Mouse (Mus musculus) CH12.LX (cell line): ENCODE measurements around the gene Trpm3. TPM values are rescaled to one million over a fixed set of nuclear protein-coding genes. Genes with fewer than 3 reads are reported as not detected.

ENCODE experiments used
- DNase-seq: peaks from one replicate; pipeline ENCODE4 v3.0.0-alpha.2; 2013; ENCODE audit errors: extremely low read depth
- H3K27ac ChIP-seq: 2 replicates; pipeline ENCODE4 v1.5.1; 2012; ENCODE audit warnings: low read depth, mild to moderate bottlenecking, control low read depth, moderate library complexity; ENCODE audit not compliant: insufficient read depth
- H3K27me3 ChIP-seq: replicated peaks from 2 replicates; pipeline ENCODE3; 2012; ENCODE audit warnings: inconsistent platforms
- H3K36me3 ChIP-seq, 2 experiments: replicated peaks in 1 of 2; 2 replicates each; pipeline versions ENCODE3 to v1.6.1; 2012; ENCODE audit warnings: inconsistent platforms in 1 of 2, low read length in 1 of 2, mild to moderate bottlenecking in 1 of 2, mixed read lengths in 1 of 2, moderate library complexity in 1 of 2; ENCODE audit not compliant: control insufficient read depth in 1 of 2, insufficient read depth in 1 of 2
- H3K4me1 ChIP-seq, 2 experiments: 2 replicates each; pipeline ENCODE4 v1.6.1; 2012; ENCODE audit warnings: inconsistent platforms in 1 of 2, moderate library complexity in 1 of 2; ENCODE audit not compliant: insufficient read depth in 2 of 2, control insufficient read depth in 1 of 2
- H3K4me2 ChIP-seq: 2 replicates; pipeline ENCODE4 v1.6.1; 2012; ENCODE audit warnings: low read depth, mild to moderate bottlenecking, control low read depth; ENCODE audit not compliant: poor library complexity, insufficient read depth, severe bottlenecking
- H3K4me3 ChIP-seq, 3 experiments: fragments of 150-350 bp in 1 of 3; sonication (generic) in 1 of 3; replicated peaks in 1 of 3; 2 replicates each; pipeline versions ENCODE3 to v1.5.1; 2011 to 2012; ENCODE audit warnings: low read depth in 2 of 3, low read length in 2 of 3, mild to moderate bottlenecking in 2 of 3, moderate library complexity in 2 of 3, control low read depth in 1 of 3, improper control_type of control experiment in 1 of 3, inconsistent platforms in 1 of 3, mixed read lengths in 1 of 3; ENCODE audit not compliant: poor library complexity in 1 of 3
- H3K79me2 ChIP-seq: replicated peaks from 2 replicates; pipeline ENCODE4 v1.6.1; 2012; ENCODE audit warnings: mild to moderate bottlenecking, moderate library complexity; ENCODE audit not compliant: control insufficient read depth, poor library complexity, insufficient read depth, severe bottlenecking; ENCODE audit errors: extremely low read depth
- H3K9ac ChIP-seq: 2 replicates; pipeline ENCODE4 v1.6.1; 2012; ENCODE audit warnings: low read depth, mild to moderate bottlenecking, control low read depth, moderate library complexity; ENCODE audit not compliant: insufficient read depth
- H3K9me3 ChIP-seq: replicated peaks from 2 replicates; pipeline ENCODE3; 2012; ENCODE audit warnings: low read length, inconsistent platforms, mixed read lengths
- CHD1 ChIP-seq: IDR thresholded peaks from 2 replicates; pipeline ENCODE4 v1.6.1; 2012; ENCODE audit warnings: low read depth, low read length, improper control_type of control experiment, inconsistent platforms
- CTCF ChIP-seq, 2 experiments: IDR thresholded peaks in 1 of 2; conservative IDR thresholded peaks in 1 of 2; 2 replicates each; pipeline ENCODE4 v1.5.1; 2011 to 2012; ENCODE audit warnings: low read depth in 2 of 2, low read length in 2 of 2, improper control_type of control experiment in 1 of 2, inconsistent platforms in 1 of 2, mild to moderate bottlenecking in 1 of 2, moderate library complexity in 1 of 2
- E2F4 ChIP-seq: IDR thresholded peaks from 2 replicates; pipeline ENCODE4 v1.6.1; 2011; ENCODE audit warnings: low read depth, low read length, improper control_type of control experiment; ENCODE audit not compliant: insufficient replicate concordance
- ELF1 ChIP-seq: IDR thresholded peaks from 2 replicates; pipeline ENCODE4 v1.6.1; 2014; ENCODE audit warnings: low read depth, mild to moderate bottlenecking, inconsistent platforms, low read length, improper control_type of control experiment
- EP300 ChIP-seq: IDR thresholded peaks from 2 replicates; pipeline ENCODE4 v1.6.1; 2011; ENCODE audit warnings: low read length, improper control_type of control experiment
- ETS1 ChIP-seq: conservative IDR thresholded peaks from 2 replicates; pipeline ENCODE4 v1.6.1; 2012; ENCODE audit warnings: low read depth, mild to moderate bottlenecking, inconsistent platforms, low read length, improper control_type of control experiment, moderate library complexity
- HCFC1 ChIP-seq: IDR thresholded peaks from 2 replicates; pipeline ENCODE4 v1.6.1; 2012; ENCODE audit warnings: low read depth, mild to moderate bottlenecking, inconsistent platforms, low read length, improper control_type of control experiment
- JUN ChIP-seq: IDR thresholded peaks from 2 replicates; pipeline ENCODE4 v1.6.1; 2011; ENCODE audit warnings: low read depth, mild to moderate bottlenecking, low read length, improper control_type of control experiment, moderate library complexity; ENCODE audit not compliant: insufficient read depth
- JUND ChIP-seq: conservative IDR thresholded peaks from 2 replicates; pipeline ENCODE4 v1.6.1; 2011; ENCODE audit warnings: low read depth, low read length, improper control_type of control experiment
- MAFK ChIP-seq: IDR thresholded peaks from 2 replicates; pipeline ENCODE4 v1.6.1; 2011; ENCODE audit warnings: low read length, improper control_type of control experiment; ENCODE audit not compliant: insufficient replicate concordance
- MAZ ChIP-seq: IDR thresholded peaks from 2 replicates; pipeline ENCODE4 v1.6.1; 2012; ENCODE audit warnings: low read depth, mild to moderate bottlenecking, inconsistent platforms, low read length, improper control_type of control experiment, moderate library complexity
- MEF2A ChIP-seq: IDR thresholded peaks from 2 replicates; pipeline ENCODE4 v1.6.1; 2014; ENCODE audit warnings: low read depth, mild to moderate bottlenecking, inconsistent platforms, low read length, improper control_type of control experiment, borderline replicate concordance
- NRF1 ChIP-seq: IDR thresholded peaks from 2 replicates; pipeline ENCODE4 v1.6.1; 2014; ENCODE audit warnings: low read depth, mild to moderate bottlenecking, inconsistent platforms, low read length, improper control_type of control experiment, moderate library complexity
- PAX5 ChIP-seq: IDR thresholded peaks from 2 replicates; pipeline ENCODE4 v1.6.1; 2012; ENCODE audit warnings: low read length, inconsistent platforms, mixed read lengths
- POLR2AphosphoS2 ChIP-seq: IDR thresholded peaks from 2 replicates; pipeline ENCODE4 v1.6.1; 2011; ENCODE audit warnings: low read depth, low read length, improper control_type of control experiment
- RCOR1 ChIP-seq: conservative IDR thresholded peaks from 2 replicates; pipeline ENCODE4 v1.6.1; 2012; ENCODE audit warnings: low read depth, mild to moderate bottlenecking, inconsistent platforms, low read length, improper control_type of control experiment
- SIN3A ChIP-seq: IDR thresholded peaks from 2 replicates; pipeline ENCODE4 v1.6.1; 2012; ENCODE audit warnings: low read length, improper control_type of control experiment, inconsistent platforms
- TBP ChIP-seq: conservative IDR thresholded peaks from 2 replicates; pipeline ENCODE4 v1.6.1; 2011; ENCODE audit warnings: low read depth, low read length, improper control_type of control experiment
- USF1 ChIP-seq: IDR thresholded peaks from 2 replicates; pipeline ENCODE4 v1.6.1; 2014; ENCODE audit warnings: low read depth, mild to moderate bottlenecking, inconsistent platforms, low read length, improper control_type of control experiment
- USF2 ChIP-seq: conservative IDR thresholded peaks from 2 replicates; pipeline ENCODE4 v1.6.1; 2011; ENCODE audit warnings: low read depth, low read length, improper control_type of control experiment
- ZC3H11A ChIP-seq: IDR thresholded peaks from 2 replicates; pipeline ENCODE4 v1.6.1; 2012; ENCODE audit warnings: low read depth, mild to moderate bottlenecking, inconsistent platforms, low read length, improper control_type of control experiment
- ZKSCAN1 ChIP-seq: IDR thresholded peaks from 2 replicates; pipeline ENCODE4 v1.6.1; 2012; ENCODE audit warnings: low read depth, inconsistent platforms, low read length, improper control_type of control experiment, borderline replicate concordance
- ZMIZ1 ChIP-seq: IDR thresholded peaks from 2 replicates; pipeline ENCODE4 v1.6.1; 2012; ENCODE audit warnings: low read depth, mild to moderate bottlenecking, inconsistent platforms, low read length, improper control_type of control experiment
- dilution Hi-C: fragments of 300-500 bp; cut with MboI; formaldehyde crosslinking; loops from 2 replicates; pipeline ENCODE4 v1.14.3; 2020; ENCODE audit warnings: low sequenced_read_pairs; ENCODE audit not compliant: extremely low pct_unique_long_range_greater_than_20kb, extremely low pct_ligation_motif_present
- in situ Hi-C: fragments of 300-500 bp; cut with MboI; formaldehyde crosslinking; loops from 3 replicates; pipeline ENCODE4 v1.14.3; 2019; ENCODE audit warnings: low sequenced_read_pairs, low pct_ligation_motif_present, low pct_unique_long_range_greater_than_20kb, mixed read lengths
- polyA plus RNA-seq: library from polyadenylated mRNA; unstranded; fragments of >175 nt; gene quantifications from 2 replicates; pipeline ENCODE4 v1.2.1, GENCODE M21; 2012; ENCODE audit warnings: low read depth; ENCODE audit not compliant: insufficient read length
- total RNA-seq, 2 experiments: library from RNA; depleted of rRNA; stranded (reverse); fragments of 300-350 nt in 1 of 2; fragments of >200 nt in 1 of 2; gene quantifications; 2 replicates each; pipeline ENCODE4 v1.2.3; 2012 to 2014

The Trpm3 gene
- total and polyA plus RNA-seq, 3 experiments = 0.01 TPM; not detected in 2

DNA sequence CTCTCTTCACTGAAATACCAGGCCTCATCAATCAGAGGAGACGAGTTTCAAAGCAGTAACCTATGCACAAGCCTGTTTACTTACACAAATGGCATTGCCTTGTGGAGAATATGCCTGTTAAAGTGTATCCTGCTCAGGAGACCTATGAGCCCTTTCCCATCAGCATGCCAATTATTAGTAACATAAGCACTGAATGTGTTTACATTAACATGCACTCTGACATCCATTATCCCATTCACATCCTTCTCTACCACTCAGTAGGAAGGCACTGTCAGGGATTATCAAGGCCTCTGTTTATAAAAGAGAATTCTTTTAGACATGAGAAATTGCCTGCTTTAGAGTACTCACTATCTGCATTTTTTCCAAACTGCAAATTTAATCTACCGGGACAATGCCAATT is 598.0 kb downstream of the Trpm3 start:
- H3K4me1 ChIP-seq = no peaks in the 10 kb centered on the region
- no peaks in the 10 kb centered on the region for H3K79me2 ChIP-seq
- no peaks in the 10 kb centered on the region for H3K36me3 ChIP-seq
- H3K4me3 ChIP-seq = no peak overlapping the region
- no peak for TF ChIP-seq MEF2A
- no peak for TF ChIP-seq ZMIZ1
- no peak for TF ChIP-seq MAZ
- TF ChIP-seq ETS1 = no peak
- TF ChIP-seq RCOR1 = no peak
- no peak for TF ChIP-seq E2F4
- no peak for TF ChIP-seq MAFK
- TF ChIP-seq CHD1 = no peak
- TF ChIP-seq CTCF (conservative IDR thresholded peaks at IDR 0.05 in 1 of 2, IDR thresholded peaks at IDR 0.05 in 1 of 2; ENCODE audit: low read depth in 2 of 2, low read length in 2 of 2) = no peak
- no peak for TF ChIP-seq PAX5
- TF ChIP-seq EP300 = no peak
- no peak for TF ChIP-seq USF2
- TF ChIP-seq NRF1 = no peak
- TF ChIP-seq HCFC1 = no peak
- no peak for TF ChIP-seq ZKSCAN1
- TF ChIP-seq ELF1 = no peak
- TF ChIP-seq JUN = no peak
- no peak for TF ChIP-seq ZC3H11A
- dilution Hi-C loops (no loop called here), in situ Hi-C loops (no loop called here)
- no peak for DNase-seq
- no peaks in the 10 kb centered on the region for H3K27me3 ChIP-seq
- H3K9ac ChIP-seq = no peak overlapping the region
- H3K4me2 ChIP-seq = no peak overlapping the region
- no peaks in the 10 kb centered on the region for H3K9me3 ChIP-seq
- no peak overlapping the region for H3K27ac ChIP-seq

DNA sequence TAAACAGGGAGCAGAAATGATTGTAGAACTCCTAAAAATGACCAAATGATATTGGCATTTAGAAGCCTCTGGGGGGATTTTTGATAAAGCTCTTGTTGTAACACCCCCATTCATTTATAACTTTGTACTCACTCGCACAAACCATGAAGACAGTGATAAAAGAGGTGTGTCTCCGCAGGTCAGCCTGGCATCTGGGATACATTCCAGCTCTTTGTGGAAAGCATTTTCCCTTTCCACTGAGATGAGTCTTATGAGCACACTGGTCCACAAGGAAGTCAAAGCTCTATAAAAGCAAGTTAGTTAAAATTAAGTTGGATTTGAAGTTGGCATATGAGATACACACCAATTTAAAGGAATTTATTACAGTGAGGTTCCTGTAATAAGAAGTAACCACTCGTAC is 600.4 kb downstream of the Trpm3 start:
- H3K27ac ChIP-seq = no peak overlapping the region
- H3K9me3 ChIP-seq = no peaks in the 10 kb centered on the region
- no peak overlapping the region for H3K4me3 ChIP-seq
- DNase-seq = no peak
- in situ Hi-C loops (no loop called here), dilution Hi-C loops (no loop called here)
- H3K4me1 ChIP-seq = no peaks in the 10 kb centered on the region
- no peaks in the 10 kb centered on the region for H3K36me3 ChIP-seq
- H3K79me2 ChIP-seq = no peaks in the 10 kb centered on the region
- TF ChIP-seq TBP (no peak), POLR2AphosphoS2 (no peak), USF1 (no peak), SIN3A (no peak), MAFK (no peak), JUND (no peak), CTCF (conservative IDR thresholded peaks at IDR 0.05 in 1 of 2, IDR thresholded peaks at IDR 0.05 in 1 of 2; ENCODE audit: low read depth in 2 of 2, low read length in 2 of 2) (no peak)
- H3K27me3 ChIP-seq = no peaks in the 10 kb centered on the region
- no peak overlapping the region for H3K4me2 ChIP-seq
- no peak overlapping the region for H3K9ac ChIP-seq
